Mouse (Mus musculus): ENCODE results near the gene Phkg1.

The Phkg1 gene

GRCm38 (mm10) chr5:129846752-129847557, 51.4 kb downstream of the Phkg1 start, which contains the start of gene Sumf2:
TSS of gene Sumf2 (plus strand) at chr5:129846986.
- DNase-seq (ENCODE audit: extremely low read depth, low read depth, low spot score): peak; percentile 58

- DNase-seq (ENCODE audit: extremely low read depth, low read depth, low spot score): peak; percentile 59
Observed at GRCm38 (mm10) chr5:129844848-129845247, 53.5 kb downstream of the Phkg1 start.
